Mouse (Mus musculus) erythroblast, adult 5-6 weeks (primary cell): Measurements from ENCODE around the gene Rnf123. TPM values are rescaled to one million over a fixed set of nuclear protein-coding genes. Genes with fewer than 3 reads are reported as not detected.

Experiments used
- total RNA-seq, 2 experiments: library from RNA; stranded (forward) in 1 of 2; stranded (reverse) in 1 of 2; fragments of 150-400 nt in 1 of 2; fragments of 200-764, 138-1000 nt in 1 of 2; gene quantifications; 2 replicates each; pipeline versions ENCODE4 v1.2.3 to v1.2.4; 2015 to 2017; ENCODE audit warnings: low replicate concordance in 2 of 2

Rnf123 gene
- total RNA-seq, 2 experiments from 2014 or later, result 626 to 734 TPM

Other genes starting within 250 kb of the Rnf123 start
- gene Rbm6, start 210.1 kb downstream of the Rnf123 start, total RNA-seq (2015; ENCODE audit: low replicate concordance), result 29.5 and 31.3 TPM in 2 replicates
- 60.6 and 79.6 TPM in 2 replicates for gene Rbm6, start 210.1 kb downstream of the Rnf123 start, total RNA-seq (2017; ENCODE audit: low replicate concordance)
- gene Mon1a, start 195.2 kb downstream of the Rnf123 start, total RNA-seq (2015; ENCODE audit: low replicate concordance), result 2.5 and 4.4 TPM in 2 replicates
- gene Mon1a, start 195.2 kb downstream of the Rnf123 start, total RNA-seq (2017; ENCODE audit: low replicate concordance), result 2.0 and 2.7 TPM in 2 replicates
- not detected in 2 replicates for gene Mst1r, start 176.5 kb downstream of the Rnf123 start, total RNA-seq (2015; ENCODE audit: low replicate concordance)
- gene Mst1r, start 176.5 kb downstream of the Rnf123 start, total RNA-seq (2017; ENCODE audit: low replicate concordance), result 0.43 TPM in 1 of 2 replicates, not detected in the other
- gene Actl11, start 154.9 kb downstream of the Rnf123 start, total RNA-seq (2015; ENCODE audit: low replicate concordance), result not detected in 2 replicates
- not detected in 2 replicates for gene Actl11, start 154.9 kb downstream of the Rnf123 start, total RNA-seq (2017; ENCODE audit: low replicate concordance)
- not detected in 2 replicates for gene Camkv, start 147.7 kb downstream of the Rnf123 start, total RNA-seq (2015; ENCODE audit: low replicate concordance)
- not detected in 2 replicates for gene Camkv, start 147.7 kb downstream of the Rnf123 start, total RNA-seq (2017; ENCODE audit: low replicate concordance)
- 2.5 and 4.4 TPM in 2 replicates for gene Traip, start 133.2 kb downstream of the Rnf123 start, total RNA-seq (2015; ENCODE audit: low replicate concordance)
- 12.5 and 15.2 TPM in 2 replicates for gene Traip, start 133.2 kb downstream of the Rnf123 start, total RNA-seq (2017; ENCODE audit: low replicate concordance)
- gene Uba7, start 107.8 kb downstream of the Rnf123 start, total RNA-seq (2015; ENCODE audit: low replicate concordance), result 392 and 403 TPM in 2 replicates
- 364 and 493 TPM in 2 replicates for gene Uba7, start 107.8 kb downstream of the Rnf123 start, total RNA-seq (2017; ENCODE audit: low replicate concordance)
- gene Gm20661, start 100.3 kb downstream of the Rnf123 start, total RNA-seq (2015; ENCODE audit: low replicate concordance), result 0.96 and 4.4 TPM in 2 replicates
- 5.3 and 12.9 TPM in 2 replicates for gene Gm20661, start 100.3 kb downstream of the Rnf123 start, total RNA-seq (2017; ENCODE audit: low replicate concordance)
- gene Inka1, start 97.5 kb downstream of the Rnf123 start, total RNA-seq (2015; ENCODE audit: low replicate concordance), result 11.1 and 32.3 TPM in 2 replicates
- gene Inka1, start 97.5 kb downstream of the Rnf123 start, total RNA-seq (2017; ENCODE audit: low replicate concordance), result 16.3 and 18.1 TPM in 2 replicates
- gene Cdhr4, start 90.8 kb downstream of the Rnf123 start, total RNA-seq (2015; ENCODE audit: low replicate concordance), result 4.4 and 11.3 TPM in 2 replicates
- gene Cdhr4, start 90.8 kb downstream of the Rnf123 start, total RNA-seq (2017; ENCODE audit: low replicate concordance), result 2.5 and 17.0 TPM in 2 replicates
- gene Gm20662, start 87.0 kb downstream of the Rnf123 start, total RNA-seq (2015; ENCODE audit: low replicate concordance), result not detected in 2 replicates
- 2.5 and 16.9 TPM in 2 replicates for gene Gm20662, start 87.0 kb downstream of the Rnf123 start, total RNA-seq (2017; ENCODE audit: low replicate concordance)
- gene Ip6k1, start 80.8 kb downstream of the Rnf123 start, total RNA-seq (2015; ENCODE audit: low replicate concordance), result 146 and 206 TPM in 2 replicates
- 245 and 289 TPM in 2 replicates for gene Ip6k1, start 80.8 kb downstream of the Rnf123 start, total RNA-seq (2017; ENCODE audit: low replicate concordance)
- gene Gmppb, start 34.1 kb downstream of the Rnf123 start, total RNA-seq (2015; ENCODE audit: low replicate concordance), result 4.8 and 5.6 TPM in 2 replicates
- gene Gmppb, start 34.1 kb downstream of the Rnf123 start, total RNA-seq (2017; ENCODE audit: low replicate concordance), result 4.1 and 7.8 TPM in 2 replicates
- gene Amigo3, start 30.2 kb downstream of the Rnf123 start, total RNA-seq (2015; ENCODE audit: low replicate concordance), result 0.77 TPM in 1 of 2 replicates, not detected in the other
- 2.3 and 2.8 TPM in 2 replicates for gene Amigo3, start 30.2 kb downstream of the Rnf123 start, total RNA-seq (2017; ENCODE audit: low replicate concordance)
- 33.0 and 48.8 TPM in 2 replicates for gene Mst1, start 2.9 kb downstream of the Rnf123 start, total RNA-seq (2015; ENCODE audit: low replicate concordance)
- 6.6 and 13.4 TPM in 2 replicates for gene Mst1, start 2.9 kb downstream of the Rnf123 start, total RNA-seq (2017; ENCODE audit: low replicate concordance)
- gene Apeh, start 11.3 kb upstream of the Rnf123 start, total RNA-seq (2015; ENCODE audit: low replicate concordance), result 123 and 182 TPM in 2 replicates
- gene Apeh, start 11.3 kb upstream of the Rnf123 start, total RNA-seq (2017; ENCODE audit: low replicate concordance), result 219 and 268 TPM in 2 replicates
- 0.38 and 1.0 TPM in 2 replicates for gene Bsn, start 107.0 kb upstream of the Rnf123 start, total RNA-seq (2015; ENCODE audit: low replicate concordance)
- gene Bsn, start 107.0 kb upstream of the Rnf123 start, total RNA-seq (2017; ENCODE audit: low replicate concordance), result 1.3 and 2.0 TPM in 2 replicates
- 1.7 and 6.7 TPM in 2 replicates for gene Dag1, start 180.6 kb upstream of the Rnf123 start, total RNA-seq (2015; ENCODE audit: low replicate concordance)
- gene Dag1, start 180.6 kb upstream of the Rnf123 start, total RNA-seq (2017; ENCODE audit: low replicate concordance), result 1.7 TPM in 2 replicates
- gene Nicn1, start 207.1 kb upstream of the Rnf123 start, total RNA-seq (2015; ENCODE audit: low replicate concordance), result 0.58 TPM in 1 of 2 replicates, not detected in the other
- gene Nicn1, start 207.1 kb upstream of the Rnf123 start, total RNA-seq (2017; ENCODE audit: low replicate concordance), result 1.0 TPM in 1 of 2 replicates, not detected in the other
- gene Amt, start 213.5 kb upstream of the Rnf123 start, total RNA-seq (2015; ENCODE audit: low replicate concordance), result not detected in 2 replicates
- gene Amt, start 213.5 kb upstream of the Rnf123 start, total RNA-seq (2017; ENCODE audit: low replicate concordance), result 0.51 TPM in 1 of 2 replicates, not detected in the other
- 149 and 157 TPM in 2 replicates for gene Rhoa, start 222.8 kb upstream of the Rnf123 start, total RNA-seq (2015; ENCODE audit: low replicate concordance)
- 238 and 268 TPM in 2 replicates for gene Rhoa, start 222.8 kb upstream of the Rnf123 start, total RNA-seq (2017; ENCODE audit: low replicate concordance)
- 6.1 and 9.2 TPM in 2 replicates for gene Tcta, start 222.8 kb upstream of the Rnf123 start, total RNA-seq (2015; ENCODE audit: low replicate concordance)
- 4.1 and 4.5 TPM in 2 replicates for gene Tcta, start 222.8 kb upstream of the Rnf123 start, total RNA-seq (2017; ENCODE audit: low replicate concordance)